Mouse (Mus musculus): Measurements from ENCODE around the gene Gabarapl2. TPM values are rescaled to one million over a fixed set of nuclear protein-coding genes. Genes with fewer than 3 reads are reported as not detected.

Gabarapl2 gene
- polyA plus RNA-seq, 1 experiment from 2014 or later: 287 TPM

GRCm38 (mm10) chr8:111968991-111969390, 28.5 kb downstream of the Gabarapl2 start:
- Histone ChIP-seq H3K4me2 (replicated peaks; ENCODE audit: low read depth, low read length) (no peak overlapping the region), H3K4me3 (ENCODE audit: low read depth, low read length) (no peak overlapping the region), H3K9me3 (ENCODE audit: low read length) (no peaks in the 10 kb centered on the region), H3K27ac (ENCODE audit: low read length) (no peak overlapping the region), H3K9ac (replicated peaks; ENCODE audit: low read depth) (no peak overlapping the region), H3K4me1 (ENCODE audit: insufficient read depth, low read depth, low read length) (no peaks in the 10 kb centered on the region), H3K27me3 (replicated peaks; ENCODE audit: insufficient read depth, low read length) (no peaks in the 10 kb centered on the region), H3K36me3 (ENCODE audit: insufficient read depth, low read length) (no peaks in the 10 kb centered on the region)
- WGBS: 49% methylated on average over 5 of the region's 5 CpGs
- ATAC-seq (no peak), DNase-seq (ENCODE audit: low spot score) (no peak)
- TF ChIP-seq EP300 (IDR thresholded peaks at IDR 0.05): no peak
- no peak for TF ChIP-seq CTCF (IDR thresholded peaks at IDR 0.05)

DNA sequence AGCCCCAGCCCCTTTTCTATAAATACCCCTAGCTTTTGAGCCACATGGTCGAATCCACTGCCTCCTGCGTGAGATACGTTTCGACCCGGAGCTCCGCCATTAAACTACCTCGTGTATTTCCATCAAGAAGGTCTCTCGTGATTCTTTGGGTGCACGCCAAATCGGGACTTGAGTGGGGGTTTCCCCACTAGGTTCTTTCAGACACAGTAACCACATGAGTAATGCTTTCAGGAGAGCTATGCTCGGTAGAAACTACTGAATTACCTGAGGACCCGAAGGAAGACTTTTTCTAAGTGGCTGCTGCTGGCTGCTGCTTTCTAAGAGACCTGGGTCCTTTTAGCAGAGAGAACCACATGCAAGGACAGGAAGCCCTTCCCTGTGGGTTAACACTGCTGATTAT, 33.6 kb downstream of the Gabarapl2 start:
- 93% methylated on average over 12 of the region's 12 CpGs for WGBS
- no peak for ATAC-seq
- H3K36me3 ChIP-seq (ENCODE audit: insufficient read depth, low read length): no peaks in the 10 kb centered on the region

GRCm38 (mm10) chr8:111975706-111976105, 35.2 kb downstream of the Gabarapl2 start:
- ATAC-seq (no peak), DNase-seq (ENCODE audit: low spot score) (no peak)
- Histone ChIP-seq H3K27me3 (replicated peaks; ENCODE audit: insufficient read depth, low read length) (no peaks in the 10 kb centered on the region), H3K4me2 (replicated peaks; ENCODE audit: low read depth, low read length) (no peak overlapping the region), H3K4me1 (ENCODE audit: insufficient read depth, low read depth, low read length) (no peaks in the 10 kb centered on the region), H3K9ac (replicated peaks; ENCODE audit: low read depth) (no peak overlapping the region), H3K36me3 (ENCODE audit: insufficient read depth, low read length) (no peaks in the 10 kb centered on the region), H3K4me3 (ENCODE audit: low read depth, low read length) (no peak overlapping the region), H3K9me3 (ENCODE audit: low read length) (no peaks in the 10 kb centered on the region), H3K27ac (ENCODE audit: low read length) (no peak overlapping the region)
- 96% methylated on average over 2 of the region's 2 CpGs for WGBS
- TF ChIP-seq EP300 (IDR thresholded peaks at IDR 0.05) (no peak), CTCF (IDR thresholded peaks at IDR 0.05) (no peak)

More for the DNA sequence above, 33.6 kb downstream of the Gabarapl2 start:
- Histone ChIP-seq H3K9ac (replicated peaks; ENCODE audit: low read depth) (no peak overlapping the region), H3K4me2 (replicated peaks; ENCODE audit: low read depth, low read length) (no peak overlapping the region), H3K4me3 (ENCODE audit: low read depth, low read length) (no peak overlapping the region), H3K4me1 (ENCODE audit: insufficient read depth, low read depth, low read length) (no peaks in the 10 kb centered on the region), H3K27me3 (replicated peaks; ENCODE audit: insufficient read depth, low read length) (no peaks in the 10 kb centered on the region), H3K9me3 (ENCODE audit: low read length) (no peaks in the 10 kb centered on the region), H3K27ac (ENCODE audit: low read length) (no peak overlapping the region)
- DNase-seq (ENCODE audit: low spot score): no peak
- no peak for TF ChIP-seq CTCF (IDR thresholded peaks at IDR 0.05)
- no peak for TF ChIP-seq EP300 (IDR thresholded peaks at IDR 0.05)

DNA sequence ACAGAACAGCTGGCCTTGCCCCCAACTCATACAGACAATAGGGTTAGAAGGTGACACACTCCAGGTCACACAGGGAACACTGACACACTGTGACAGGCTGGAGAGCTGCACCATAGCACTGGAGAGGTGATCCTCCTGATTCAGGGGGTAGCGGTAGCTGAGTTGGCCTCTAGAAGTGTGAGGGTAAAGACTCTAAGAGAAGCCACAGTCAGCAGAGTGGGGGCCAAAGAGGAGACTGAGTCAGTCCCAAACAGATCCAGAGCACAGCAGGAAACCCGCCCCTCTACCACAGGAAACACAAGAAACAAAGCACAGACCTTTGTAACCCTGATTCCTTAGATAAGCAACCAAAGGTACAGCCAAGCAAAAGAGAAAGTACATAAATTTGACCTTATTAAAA, 35.8 kb downstream of the Gabarapl2 start:
- no peak overlapping the region for H3K9ac ChIP-seq (replicated peaks; ENCODE audit: low read depth)
- TF ChIP-seq CTCF (IDR thresholded peaks at IDR 0.05) (no peak), EP300 (IDR thresholded peaks at IDR 0.05) (no peak)
- no peaks in the 10 kb centered on the region for H3K9me3 ChIP-seq (ENCODE audit: low read length)
- no peak for ATAC-seq
- DNase-seq (ENCODE audit: low spot score): no peak
- no peak overlapping the region for H3K4me3 ChIP-seq (ENCODE audit: low read depth, low read length)
- H3K36me3 ChIP-seq (ENCODE audit: insufficient read depth, low read length): no peaks in the 10 kb centered on the region
- 77% methylated on average over 2 of the region's 2 CpGs for WGBS
- no peak overlapping the region for H3K4me2 ChIP-seq (replicated peaks; ENCODE audit: low read depth, low read length)
- H3K27ac ChIP-seq (ENCODE audit: low read length): no peak overlapping the region
- H3K27me3 ChIP-seq (replicated peaks; ENCODE audit: insufficient read depth, low read length): no peaks in the 10 kb centered on the region
- H3K4me1 ChIP-seq (ENCODE audit: insufficient read depth, low read depth, low read length): no peaks in the 10 kb centered on the region

GRCm38 (mm10) chr8:111978147-111978546, 37.6 kb downstream of the Gabarapl2 start:
- DNase-seq (ENCODE audit: low spot score) (no peak), ATAC-seq (no peak)
- Histone ChIP-seq H3K9ac (replicated peaks; ENCODE audit: low read depth) (no peak overlapping the region), H3K9me3 (ENCODE audit: low read length) (no peaks in the 10 kb centered on the region), H3K27ac (ENCODE audit: low read length) (no peak overlapping the region), H3K4me3 (ENCODE audit: low read depth, low read length) (no peak overlapping the region), H3K36me3 (ENCODE audit: insufficient read depth, low read length) (no peaks in the 10 kb centered on the region), H3K27me3 (replicated peaks; ENCODE audit: insufficient read depth, low read length) (no peaks in the 10 kb centered on the region), H3K4me2 (replicated peaks; ENCODE audit: low read depth, low read length) (no peak overlapping the region), H3K4me1 (ENCODE audit: insufficient read depth, low read depth, low read length) (no peaks in the 10 kb centered on the region)
- WGBS: 65% methylated on average over 10 of the region's 10 CpGs
- TF ChIP-seq EP300 (IDR thresholded peaks at IDR 0.05) (no peak), CTCF (IDR thresholded peaks at IDR 0.05) (no peak)

DNA sequence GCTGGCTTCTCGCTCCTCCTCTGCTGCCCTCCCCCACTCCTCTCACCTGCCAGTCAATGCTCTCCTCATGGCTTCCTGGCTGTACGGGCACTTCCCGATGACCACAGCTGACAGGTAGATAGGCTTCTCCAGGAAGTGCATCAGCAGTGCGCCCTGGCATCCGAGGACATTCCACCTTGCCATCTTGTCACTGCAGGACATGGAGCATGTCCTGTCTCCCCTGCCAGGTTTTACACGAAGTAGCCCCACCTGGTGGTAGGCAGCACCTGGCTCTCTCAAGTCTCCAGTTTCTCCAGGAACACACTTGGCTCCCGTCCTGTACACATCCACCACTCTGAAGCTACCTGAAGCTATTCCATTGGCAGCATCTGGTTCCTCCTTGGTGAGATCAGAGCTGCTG, 41.6 kb downstream of the Gabarapl2 start:
- WGBS: 63% methylated on average over 7 of the region's 7 CpGs
- Histone ChIP-seq H3K4me1 (ENCODE audit: insufficient read depth, low read depth, low read length) (no peaks in the 10 kb centered on the region), H3K9ac (replicated peaks; ENCODE audit: low read depth) (no peak overlapping the region), H3K9me3 (ENCODE audit: low read length) (no peaks in the 10 kb centered on the region), H3K4me2 (replicated peaks; ENCODE audit: low read depth, low read length) (no peak overlapping the region), H3K27ac (ENCODE audit: low read length) (no peak overlapping the region), H3K27me3 (replicated peaks; ENCODE audit: insufficient read depth, low read length) (no peaks in the 10 kb centered on the region), H3K4me3 (ENCODE audit: low read depth, low read length) (no peak overlapping the region), H3K36me3 (ENCODE audit: insufficient read depth, low read length) (no peaks in the 10 kb centered on the region)
- ATAC-seq (no peak), DNase-seq (ENCODE audit: low spot score) (peak; percentile 26)
- TF ChIP-seq CTCF (IDR thresholded peaks at IDR 0.05): peak; percentile 55
- TF ChIP-seq EP300 (IDR thresholded peaks at IDR 0.05): no peak

GRCm38 (mm10) chr8:111984511-111984910, 44.0 kb downstream of the Gabarapl2 start:
- 60% methylated on average over 10 of the region's 10 CpGs for WGBS
- no peak for DNase-seq (ENCODE audit: low spot score)
- H3K4me2 ChIP-seq (replicated peaks; ENCODE audit: low read depth, low read length): no peak overlapping the region
- peak overlapping the region; percentile 62 for H3K27ac ChIP-seq (ENCODE audit: low read length)
- no peak for TF ChIP-seq CTCF (IDR thresholded peaks at IDR 0.05)
- no peak overlapping the region for H3K4me3 ChIP-seq (ENCODE audit: low read depth, low read length)
- H3K9me3 ChIP-seq (ENCODE audit: low read length): no peaks in the 10 kb centered on the region
- no peak overlapping the region for H3K9ac ChIP-seq (replicated peaks; ENCODE audit: low read depth)
- H3K4me1 ChIP-seq (ENCODE audit: insufficient read depth, low read depth, low read length): no peaks in the 10 kb centered on the region
- ATAC-seq: no peak
- H3K27me3 ChIP-seq (replicated peaks; ENCODE audit: insufficient read depth, low read length): no peaks in the 10 kb centered on the region
- no peaks in the 10 kb centered on the region for H3K36me3 ChIP-seq (ENCODE audit: insufficient read depth, low read length)

All from lung, postnatal 0 days (tissue).